Mouse (Mus musculus) lung, adult 18-20 months (tissue): ENCODE measurements around the gene H2-Q7.
"Not testable (repeated sequence)": the region's sequence is repeated elsewhere in the genome, so short reads cannot be mapped to it uniquely, and the experiment has no call there.

Experiments
- DNase-seq, 2 experiments: peaks; one replicate each; pipeline ENCODE4 v3.0.0; 2022; ENCODE audit warnings: mixed read lengths in 2 of 2

Gene H2-Q7

DNA sequence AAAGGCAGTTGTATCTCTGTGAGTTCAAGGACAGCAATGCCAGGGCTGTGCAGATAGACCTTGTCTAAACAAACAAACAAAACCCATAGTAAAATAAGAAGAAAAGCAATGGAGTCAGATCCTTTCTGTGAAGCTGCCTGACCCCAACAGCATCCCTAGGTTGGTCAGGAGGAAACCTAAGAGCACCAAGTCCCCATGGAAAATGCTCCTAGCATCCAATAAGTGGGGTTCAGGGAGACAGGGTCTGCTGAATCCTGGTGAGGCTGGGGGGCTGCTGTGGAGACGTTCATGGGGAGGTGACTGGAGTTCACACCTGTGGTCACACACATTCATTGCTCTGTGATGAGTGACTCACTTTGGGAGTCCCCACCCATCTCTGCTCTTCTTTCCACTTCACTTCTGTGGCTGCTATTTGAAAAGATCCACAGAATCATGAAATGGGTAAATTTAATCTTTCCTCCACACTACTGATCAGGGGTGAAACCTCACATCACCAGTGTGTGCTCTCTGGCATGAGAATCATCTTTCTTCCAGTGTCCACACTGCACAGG, 1.5 kb upstream of the H2-Q7 start:
- DNase-seq: not testable (repeated sequence)

DNA sequence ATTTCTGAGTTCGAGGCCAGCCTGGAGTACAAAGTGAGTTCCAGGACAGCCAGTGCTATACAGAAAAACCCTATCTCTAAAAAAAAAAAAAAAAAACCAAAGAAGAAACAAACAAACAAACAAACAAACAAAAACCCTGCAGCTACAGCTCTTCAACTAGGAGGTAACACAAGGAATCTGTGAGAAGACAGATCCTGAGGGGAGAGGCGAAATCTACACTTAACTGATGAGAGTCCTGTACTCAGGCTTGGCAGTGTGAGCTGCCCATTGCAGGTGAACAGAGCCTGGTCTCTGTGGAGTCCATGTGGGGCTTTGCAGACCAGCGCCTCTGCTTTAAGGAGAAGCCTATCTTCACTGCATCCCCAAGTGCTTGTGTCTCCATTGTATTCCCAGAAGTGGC, 560 bp upstream of the H2-Q7 start:
- DNase-seq: not testable (repeated sequence)

DNA sequence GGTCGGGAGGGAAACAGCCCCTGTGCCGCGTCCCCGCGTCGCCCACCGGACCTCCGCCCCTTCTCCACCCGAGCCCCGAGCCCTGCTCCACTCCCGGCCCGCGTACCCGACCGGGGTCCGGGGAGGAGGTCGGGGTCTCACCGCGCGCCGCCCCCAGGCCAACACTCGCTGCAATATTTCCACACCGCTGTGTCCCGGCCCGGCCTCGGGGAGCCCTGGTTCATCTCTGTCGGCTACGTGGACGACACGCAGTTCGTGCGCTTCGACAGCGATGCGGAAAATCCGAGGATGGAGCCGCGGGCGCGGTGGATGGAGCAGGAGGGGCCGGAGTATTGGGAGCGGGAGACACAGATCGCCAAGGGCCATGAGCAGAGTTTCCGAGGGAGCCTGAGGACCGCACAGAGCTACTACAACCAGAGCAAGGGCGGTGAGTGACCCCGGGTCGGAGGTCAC, 366 bp downstream of the H2-Q7 start:
- peak in 1 of 2 experiments; percentile 19 for DNase-seq

DNA sequence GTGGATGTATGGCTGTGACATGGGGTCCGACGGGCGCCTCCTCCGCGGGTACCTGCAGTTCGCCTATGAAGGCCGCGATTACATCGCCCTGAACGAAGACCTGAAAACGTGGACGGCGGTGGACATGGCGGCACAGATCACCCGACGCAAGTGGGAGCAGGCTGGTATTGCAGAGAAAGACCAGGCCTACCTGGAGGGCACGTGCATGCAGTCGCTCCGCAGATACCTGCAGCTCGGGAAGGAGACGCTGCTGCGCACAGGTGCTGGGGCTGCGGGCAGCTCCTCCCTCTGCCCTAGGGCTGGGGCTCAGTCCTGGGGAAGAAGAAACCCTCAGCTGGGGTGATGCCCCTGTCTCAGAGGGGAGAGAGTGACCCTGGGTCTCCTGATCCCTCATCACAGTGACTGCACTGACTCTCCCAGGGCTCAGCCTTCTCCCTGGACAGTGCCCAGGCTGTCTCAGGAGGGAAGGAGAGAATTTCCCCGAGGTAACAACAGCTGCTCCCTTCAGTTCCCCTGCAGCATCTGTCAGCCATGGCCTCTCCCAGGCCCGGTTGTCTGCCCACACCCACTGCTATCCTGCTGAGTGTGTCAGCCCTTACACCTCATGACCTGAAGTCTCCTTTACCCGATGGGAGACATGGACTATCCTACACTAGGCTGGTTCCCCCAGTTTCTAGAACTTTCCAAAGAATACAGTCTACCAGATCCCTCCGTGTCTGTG, 1.1 kb downstream of the H2-Q7 start:
- DNase-seq: peak in 1 of 2 experiments; percentile 5

DNA sequence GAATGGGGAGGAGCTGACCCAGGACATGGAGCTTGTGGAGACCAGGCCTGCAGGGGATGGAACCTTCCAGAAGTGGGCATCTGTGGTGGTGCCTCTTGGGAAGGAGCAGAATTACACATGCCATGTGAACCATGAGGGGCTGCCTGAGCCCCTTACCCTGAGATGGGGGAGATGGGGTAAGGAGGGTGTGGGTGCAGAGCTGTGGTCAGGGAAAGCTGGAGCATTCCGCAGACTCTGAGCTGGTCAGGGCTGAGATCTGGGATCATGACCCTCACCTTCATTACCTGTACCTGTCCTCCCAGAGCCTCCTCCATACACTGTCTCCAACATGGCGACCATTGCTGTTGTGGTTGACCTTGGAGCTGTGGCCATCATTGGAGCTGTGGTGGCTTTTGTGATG, 3.4 kb downstream of the H2-Q7 start:
- DNase-seq: not testable (repeated sequence)

DNA sequence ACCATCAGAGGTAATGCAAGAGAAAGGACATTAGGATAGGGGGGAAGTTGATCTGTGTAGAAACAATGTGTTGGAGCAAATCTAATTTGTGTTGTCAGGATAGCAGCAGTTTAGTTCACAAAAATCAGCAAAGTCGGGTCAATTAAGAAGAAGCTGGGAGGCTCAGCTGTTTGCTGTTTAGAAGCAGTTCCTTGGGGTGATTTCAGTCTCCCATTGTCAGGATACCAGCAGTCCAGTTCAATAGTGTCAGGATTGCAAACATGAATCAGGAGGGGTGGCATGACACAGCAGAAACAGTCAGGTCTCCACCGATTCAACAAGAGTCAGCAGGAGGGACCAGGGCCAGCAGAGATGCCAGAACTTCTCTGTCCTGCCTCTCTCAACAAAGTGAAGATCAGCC, 5.6 kb downstream of the H2-Q7 start:
- not testable (repeated sequence) for DNase-seq

DNA sequence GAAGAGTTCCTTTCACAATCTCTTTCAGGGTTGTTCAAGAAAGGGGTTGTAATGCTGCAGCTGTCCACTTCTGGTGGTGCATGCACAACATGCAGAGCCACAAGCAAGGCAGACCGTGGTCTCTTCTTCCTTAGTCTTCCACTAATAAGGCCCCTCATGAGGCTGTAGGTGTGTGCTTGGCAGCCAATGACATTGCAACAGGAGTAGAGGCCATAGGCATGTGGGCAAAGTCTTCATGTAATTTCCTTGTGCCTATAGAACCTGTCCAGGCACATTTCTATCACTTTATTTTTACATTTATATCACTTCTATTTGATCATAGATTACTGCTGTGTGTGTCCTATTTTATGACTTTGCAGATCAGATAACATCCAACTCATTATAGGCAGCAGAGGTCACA, 19.3 kb downstream of the H2-Q7 start:
- not testable (repeated sequence) for DNase-seq

DNA sequence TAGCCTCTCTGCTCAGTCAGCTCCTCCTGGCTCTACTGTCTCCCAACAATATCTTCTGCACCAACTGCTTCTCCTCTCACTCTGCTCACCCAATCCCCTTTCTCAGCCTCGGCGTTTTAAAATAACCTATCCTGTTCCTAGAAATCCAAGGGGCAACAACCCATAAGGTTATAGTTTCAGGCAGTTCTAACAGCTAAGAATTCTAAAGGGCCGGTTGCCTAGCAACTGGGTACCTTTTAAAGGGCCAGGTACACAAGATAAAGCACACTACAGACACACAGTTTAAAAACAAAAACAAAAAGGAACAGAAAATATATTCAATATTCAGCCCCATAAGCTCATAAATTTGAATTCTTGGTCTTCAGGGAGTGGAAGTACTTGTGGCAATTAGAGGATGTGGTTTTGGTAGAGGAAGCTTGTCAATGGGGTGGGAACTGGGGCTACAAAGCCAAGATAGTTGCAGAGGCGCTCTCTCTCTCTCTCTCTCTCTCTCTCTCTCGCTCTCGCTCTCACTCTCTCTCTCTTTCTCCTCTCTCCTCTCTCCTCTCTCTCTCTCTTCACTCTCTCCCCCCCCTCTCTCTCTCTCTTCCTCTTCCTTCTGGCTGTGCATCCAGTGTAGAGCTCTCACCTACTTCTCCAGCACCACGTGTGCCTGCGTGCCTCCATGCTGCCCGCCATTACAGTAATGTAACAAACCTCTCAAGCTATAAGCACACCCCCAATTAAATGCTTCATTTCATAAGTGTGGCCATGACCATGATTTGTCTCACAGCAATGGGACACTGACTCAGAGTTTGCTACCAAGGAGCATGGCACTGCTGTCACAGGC, 21.8 kb downstream of the H2-Q7 start:
- not testable (repeated sequence) for DNase-seq

DNA sequence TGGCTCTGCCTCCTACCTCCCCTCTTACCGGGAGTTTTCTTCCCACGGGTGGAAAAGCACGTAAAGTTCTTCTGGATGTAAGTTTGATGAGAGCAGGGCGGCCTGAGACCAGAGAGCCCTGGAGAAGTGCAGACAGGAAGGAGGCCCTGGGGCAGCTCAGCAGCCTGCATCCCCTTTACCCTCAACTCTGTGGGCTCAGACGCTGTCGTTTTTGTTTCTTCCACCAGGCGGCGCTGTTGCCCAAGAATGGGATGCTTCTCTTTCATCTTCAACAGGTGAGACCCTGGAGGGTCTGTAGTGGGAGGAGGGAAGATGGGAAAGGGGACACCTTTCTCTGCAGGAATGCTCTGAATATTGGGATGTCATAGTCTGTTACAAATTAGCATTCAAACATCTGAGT, 26.7 kb downstream of the H2-Q7 start:
- DNase-seq: not testable (repeated sequence)

DNA sequence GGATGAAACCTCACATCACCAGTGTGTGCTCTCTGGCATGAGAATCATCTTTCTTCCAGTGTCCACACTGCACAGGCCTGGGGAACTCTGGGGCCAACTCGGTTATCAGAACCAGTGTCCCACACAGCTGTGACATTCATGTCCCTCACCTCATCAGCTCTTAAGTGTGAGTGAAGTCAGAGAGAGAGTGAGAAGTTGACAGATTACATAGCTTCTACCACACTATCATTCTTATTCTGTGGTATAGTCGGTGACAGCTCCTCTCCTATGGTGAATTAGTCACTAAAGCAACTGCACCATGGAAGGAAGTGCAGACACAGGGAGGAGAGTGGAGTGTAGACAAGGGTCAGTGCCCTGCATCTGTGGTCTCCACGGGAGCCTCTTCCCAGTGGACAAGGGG, 30.0 kb downstream of the H2-Q7 start:
- DNase-seq: not testable (repeated sequence)

DNA sequence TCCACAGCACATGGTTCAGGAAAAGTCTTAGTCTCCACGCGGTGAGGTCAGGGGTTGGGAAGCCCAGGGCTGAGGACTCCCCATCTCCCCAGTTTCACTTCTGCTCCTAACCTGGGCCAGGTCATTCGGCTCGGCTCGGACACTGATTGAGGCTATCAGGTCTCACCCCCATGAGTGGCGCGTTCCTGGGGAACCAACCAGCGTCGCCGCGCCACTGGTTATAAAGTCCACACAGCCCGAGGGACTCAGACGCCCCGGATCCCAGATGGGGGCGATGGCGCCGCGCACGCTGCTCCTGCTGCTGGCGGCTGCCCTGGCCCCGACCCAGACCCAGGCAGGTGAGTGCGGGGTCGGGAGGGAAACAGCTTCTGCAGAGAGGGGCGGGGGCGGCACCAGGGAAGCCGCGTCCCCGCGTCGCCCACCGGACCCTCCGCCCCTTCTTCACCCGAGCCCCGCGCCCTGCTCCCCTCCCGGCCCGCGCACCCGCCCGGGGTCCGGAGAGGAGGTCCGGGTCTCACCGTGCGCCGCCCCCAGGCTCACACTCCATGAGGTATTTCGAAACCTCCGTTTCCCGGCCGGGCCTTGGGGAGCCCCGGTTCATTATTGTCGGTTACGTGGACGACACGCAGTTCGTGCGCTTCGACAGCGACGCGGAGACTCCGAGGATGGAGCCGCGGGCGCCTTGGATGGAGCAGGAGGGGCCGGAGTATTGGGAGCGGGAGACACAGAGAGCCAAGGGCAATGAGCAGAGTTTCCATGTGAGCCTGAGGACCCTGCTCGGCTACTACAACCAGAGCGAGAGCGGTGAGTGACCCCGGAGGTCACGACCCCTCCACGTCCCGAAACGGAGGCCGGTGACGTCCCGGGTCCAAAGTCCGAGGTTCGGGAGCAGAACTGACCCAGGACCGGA, 31.1 kb downstream of the H2-Q7 start, which contains the start of gene H2-Q10:
TSS of gene H2-Q10 (plus strand) at position 248 of the 910 bp plus-strand sequence.
- DNase-seq: no peak

DNA sequence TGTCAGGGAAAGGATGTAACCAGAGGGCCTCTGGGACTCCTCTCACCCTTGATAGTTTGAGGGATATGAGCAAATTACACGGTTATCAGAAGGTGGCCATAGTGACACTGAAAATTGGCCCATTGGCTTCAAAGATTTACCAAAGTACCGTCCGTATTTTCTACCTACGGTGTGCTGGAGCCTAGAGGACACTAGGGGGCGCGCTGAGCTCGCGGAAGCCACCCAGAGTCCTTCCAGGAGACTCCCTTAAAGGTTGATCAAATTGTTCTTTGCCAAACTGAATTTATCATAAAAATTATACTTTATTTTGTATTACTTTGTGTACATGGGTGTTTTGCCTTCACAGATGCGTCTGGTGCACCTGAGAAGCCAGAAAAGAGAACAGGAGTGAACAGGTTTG, 45.1 kb downstream of the H2-Q7 start:
- peak; percentile 29 to 47 for DNase-seq

DNA sequence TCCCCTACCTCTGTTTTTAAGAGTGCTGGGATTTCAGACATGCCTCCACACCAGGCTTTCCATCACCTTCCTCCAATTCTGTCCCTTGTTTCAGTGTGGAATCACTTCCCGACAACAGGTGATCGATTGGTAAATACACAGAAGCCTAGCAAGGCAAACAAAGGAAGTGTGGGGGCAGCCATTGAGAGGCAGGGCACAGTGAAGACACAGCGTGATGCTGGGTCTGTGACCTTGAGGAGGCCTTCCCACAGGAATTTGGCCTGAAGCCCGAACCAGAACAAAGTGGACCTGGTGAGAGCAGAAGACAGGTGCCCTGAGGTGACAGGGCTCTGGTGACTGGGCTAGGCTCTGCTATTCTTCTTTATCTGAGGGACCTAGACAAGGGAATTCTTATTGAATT, 46.7 kb downstream of the H2-Q7 start:
- no peak for DNase-seq

DNA sequence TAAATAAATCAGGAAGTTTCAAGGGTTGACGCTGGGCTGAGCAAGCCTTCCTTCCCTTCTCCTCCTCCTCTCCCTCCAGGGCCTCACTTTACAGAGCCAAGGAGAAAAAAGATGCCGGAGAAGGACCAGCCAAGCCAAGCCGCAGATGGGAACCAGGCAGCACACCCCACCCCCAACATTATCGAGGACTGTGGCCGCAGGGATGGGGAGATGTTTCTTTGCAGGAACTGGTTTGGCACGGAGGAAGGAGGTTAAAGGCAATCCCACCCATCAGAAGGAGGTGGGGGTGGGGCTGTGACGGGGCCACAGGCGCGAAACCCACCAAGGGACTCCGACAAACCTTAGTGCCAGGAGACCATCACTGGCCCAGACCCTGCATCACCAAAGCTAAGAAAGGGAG, 47.8 kb downstream of the H2-Q7 start:
- DNase-seq: no peak

DNA sequence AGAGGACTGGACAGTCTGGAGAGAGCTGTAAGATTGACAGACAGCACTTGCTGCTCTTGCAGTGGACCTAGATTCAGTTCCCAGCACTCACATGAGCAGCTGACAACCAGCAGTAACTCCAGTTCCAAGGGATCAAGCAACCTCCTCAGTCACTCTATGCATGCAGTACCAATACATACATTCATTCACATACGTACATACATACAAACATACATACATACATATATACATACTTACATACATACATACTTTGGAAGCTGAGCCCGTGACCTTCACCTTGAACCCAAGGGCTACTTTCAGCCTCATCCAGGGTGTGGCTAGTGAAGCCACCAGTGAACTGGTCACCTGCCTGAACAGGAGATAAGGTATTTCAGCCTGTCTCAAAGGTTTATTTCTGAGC, 49.1 kb downstream of the H2-Q7 start:
- DNase-seq: no peak

DNA sequence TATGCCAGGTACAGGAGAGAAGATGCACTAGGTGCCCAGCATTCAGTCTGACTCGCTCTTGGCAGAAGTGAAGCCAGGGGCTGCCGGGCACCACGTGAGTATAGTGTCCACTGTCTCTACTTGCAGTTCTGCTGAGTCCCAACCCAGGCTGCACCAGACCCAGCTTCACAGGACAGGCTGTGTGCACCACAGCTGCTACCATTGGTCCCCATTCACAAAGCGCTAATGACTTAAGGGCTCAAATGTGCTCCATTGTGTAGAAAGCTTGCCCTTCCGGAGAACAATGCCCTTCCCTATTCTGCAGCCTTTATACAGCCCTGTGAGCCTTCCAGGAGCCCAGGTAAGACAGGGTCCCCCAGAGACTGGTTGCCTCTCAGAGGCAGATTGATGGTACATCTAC, 51.4 kb downstream of the H2-Q7 start:
- no peak for DNase-seq
